Mouse (Mus musculus): Measurements from ENCODE around the gene Spata21.

Spata21 gene

DNA sequence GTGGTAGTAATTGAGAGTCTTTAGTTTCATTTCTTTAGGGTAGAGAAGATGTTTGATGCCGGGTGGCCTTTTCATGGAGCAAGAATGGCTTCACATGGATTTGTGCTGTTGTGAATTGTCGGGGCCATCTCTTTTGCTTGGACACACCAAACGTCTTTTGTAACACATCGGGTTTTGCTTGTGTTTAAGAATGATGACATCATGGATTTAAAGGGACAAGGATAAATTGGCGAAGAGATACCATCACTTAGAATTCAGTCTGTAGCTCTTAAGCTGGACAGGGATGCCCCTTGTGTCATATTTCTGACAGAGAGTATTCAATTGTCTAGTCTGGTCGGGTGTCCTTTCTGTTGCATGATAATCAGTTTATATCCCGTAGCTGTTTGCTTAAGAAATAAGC, 61.0 kb downstream of the Spata21 start:
- DNase-seq (ENCODE audit: extremely low spot score, low read depth, low spot score) = no peak

DNA sequence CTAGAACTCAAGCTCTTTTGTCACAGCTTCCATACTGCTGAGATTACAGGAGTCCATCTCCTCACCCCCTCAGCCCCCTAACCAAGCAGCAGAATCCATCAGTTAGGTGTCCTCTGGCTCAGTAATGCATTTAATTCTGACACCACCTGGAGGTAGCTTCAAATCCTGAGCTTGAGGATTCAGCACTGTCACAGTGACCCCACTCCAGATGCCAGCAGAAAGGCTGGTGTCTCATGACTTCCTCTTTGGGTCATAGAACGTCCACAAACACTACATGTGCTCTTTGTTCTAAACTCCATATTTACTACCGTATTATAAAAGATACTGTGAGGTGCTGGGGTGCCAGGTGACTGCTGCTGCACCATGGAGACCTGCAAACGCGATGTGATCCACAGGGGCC, 69.4 kb downstream of the Spata21 start:
- no peak for DNase-seq (ENCODE audit: extremely low spot score, low read depth, low spot score)

DNA sequence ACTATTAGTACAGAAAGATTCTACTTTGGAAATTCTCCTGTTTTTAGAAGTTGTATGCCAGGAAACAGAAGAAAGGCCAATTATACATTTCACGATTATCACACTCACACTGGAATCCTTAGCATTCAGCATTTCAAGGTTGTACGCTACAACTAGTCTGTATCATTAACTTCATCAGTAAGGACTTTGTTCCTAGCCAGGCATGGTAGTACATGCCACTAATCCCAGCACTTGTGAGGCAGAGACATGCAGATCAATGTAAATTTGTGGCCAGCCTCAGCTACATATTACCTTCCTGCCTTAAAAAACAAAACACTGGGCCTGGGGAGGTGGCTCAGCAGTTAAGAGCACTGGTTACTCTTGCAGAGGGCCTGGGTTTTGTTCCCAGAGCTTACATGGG, 70.5 kb downstream of the Spata21 start:
- no peak for DNase-seq (ENCODE audit: extremely low spot score, low read depth, low spot score)

DNA sequence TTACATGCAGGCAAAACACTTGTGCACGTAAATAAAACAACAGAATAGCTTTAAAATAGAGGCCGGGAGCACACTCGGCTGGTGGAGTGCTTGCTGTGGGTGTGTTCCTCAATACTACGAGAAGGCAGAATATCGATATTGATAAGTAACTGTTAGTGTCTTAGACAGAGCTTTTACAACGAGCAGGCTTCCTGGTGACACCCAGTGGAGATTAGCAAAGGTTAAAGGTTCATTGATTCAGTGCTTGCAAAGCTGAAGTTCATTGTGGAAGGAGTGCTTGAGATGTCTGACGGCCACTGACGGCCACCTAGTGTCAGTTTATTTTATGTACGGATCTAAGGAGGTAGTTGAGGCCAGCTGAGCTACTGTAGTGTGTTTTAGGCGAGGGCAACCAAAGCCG, 71.0 kb downstream of the Spata21 start:
- no peak for DNase-seq (ENCODE audit: extremely low spot score, low read depth, low spot score)

DNA sequence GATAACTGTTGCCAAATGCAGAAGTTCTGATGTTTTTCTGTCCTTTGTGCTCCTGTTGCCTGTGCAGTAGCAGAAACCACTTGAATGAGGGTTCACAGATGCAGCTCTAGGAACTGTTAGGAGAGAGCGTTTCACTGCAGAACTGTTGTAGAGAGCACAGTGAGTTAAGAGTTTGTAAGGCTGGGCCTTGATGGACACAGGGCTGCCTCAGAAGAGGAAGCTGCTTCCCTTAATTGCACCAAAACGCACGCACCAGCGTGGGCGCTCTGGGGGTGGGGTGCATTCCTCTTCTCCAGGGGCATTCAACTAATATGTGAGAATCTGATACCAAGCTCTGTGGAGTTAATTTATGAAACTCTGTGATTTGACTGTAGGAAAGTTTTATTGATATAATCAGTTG, 71.5 kb downstream of the Spata21 start:
- DNase-seq (ENCODE audit: extremely low spot score, low read depth, low spot score) = no peak

DNA sequence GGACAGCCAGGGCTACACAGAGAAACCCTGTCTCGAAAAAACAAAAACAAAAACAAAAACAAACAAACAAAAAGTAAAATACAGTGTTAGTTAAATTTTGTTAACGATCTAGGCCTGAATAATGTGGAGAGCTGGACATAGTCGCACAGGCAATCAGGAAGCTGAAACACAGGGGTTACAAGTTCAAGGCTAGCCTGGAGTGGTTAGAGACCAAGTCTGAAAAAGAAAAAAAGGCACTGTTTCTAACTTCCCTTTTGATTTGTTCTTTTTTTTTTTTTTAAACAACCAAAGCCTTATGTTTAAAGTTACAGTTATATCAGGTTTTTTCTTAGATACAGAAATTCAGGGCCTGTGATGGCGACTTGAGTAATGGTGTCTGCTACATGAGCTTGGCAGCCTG, 72.1 kb downstream of the Spata21 start:
- no peak for DNase-seq (ENCODE audit: extremely low spot score, low read depth, low spot score)

DNA sequence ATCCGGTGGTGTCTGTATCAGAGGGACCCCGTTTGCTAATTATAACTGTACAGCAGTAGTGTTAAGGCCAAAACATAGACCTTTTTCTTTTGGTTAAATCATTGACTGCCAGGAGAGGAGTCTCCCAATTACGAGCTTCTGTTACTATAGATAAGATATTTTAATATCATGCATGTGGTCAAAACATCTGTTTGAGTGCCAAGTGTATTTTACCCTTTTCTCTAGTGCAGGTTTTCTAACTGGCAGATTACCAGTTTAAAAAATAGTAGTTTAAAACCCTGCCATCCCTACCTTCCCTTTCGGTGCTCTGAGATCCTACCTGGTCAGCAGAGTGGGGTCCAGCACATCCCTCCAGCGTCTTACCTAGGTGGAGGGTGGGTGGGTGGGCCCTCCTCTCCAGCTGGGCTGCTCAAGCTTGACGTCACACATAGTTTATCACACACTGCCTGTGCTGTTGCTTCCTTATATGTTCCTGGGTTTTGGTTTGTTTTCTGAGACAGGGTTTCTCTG, 73.6 kb downstream of the Spata21 start:
- DNase-seq (ENCODE audit: extremely low spot score, low read depth, low spot score) = no peak
